Mouse (Mus musculus): ENCODE results near the gene Nid2. TPM values are rescaled to one million over a fixed set of nuclear protein-coding genes. Genes with fewer than 3 reads are reported as not detected.

Nid2 gene
- total and polyA plus RNA-seq, 3 experiments, result not detected

DNA sequence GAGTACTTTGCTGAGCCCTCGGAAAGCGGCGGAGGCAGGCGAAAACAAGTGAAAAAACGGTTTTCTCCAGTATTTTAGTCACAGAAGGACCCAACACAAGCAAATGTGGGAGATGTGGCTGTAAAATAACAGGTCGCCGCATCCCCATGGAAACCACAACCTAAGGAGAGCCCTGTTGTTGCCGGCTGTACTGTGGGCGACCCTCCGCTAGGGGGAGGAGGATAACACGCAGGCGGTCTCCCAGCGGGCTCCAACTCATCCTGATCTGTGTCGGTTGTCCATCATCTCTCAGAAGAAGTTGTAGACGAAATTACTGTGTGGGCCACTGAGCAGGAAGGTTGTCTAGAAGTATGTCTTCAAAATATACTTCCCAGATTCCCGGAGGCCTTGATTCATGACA lies 45.4 kb upstream of the Nid2 start:
- no peak overlapping the region for H3K9ac ChIP-seq (ENCODE audit: control insufficient read depth, low read depth, low read length, poor library complexity, severe bottlenecking)
- H3K79me2 ChIP-seq (ENCODE audit: control insufficient read depth, insufficient read depth, low read length, poor library complexity), result no peaks in the 10 kb centered on the region
- no peaks in the 10 kb centered on the region for H3K4me1 ChIP-seq (ENCODE audit: control insufficient read depth in 1 of 2, insufficient read depth in 2 of 2, low read length in 2 of 2)
- DNase-seq (ENCODE audit: low read depth, low spot score), result peak; percentile 5
- H3K9me3 ChIP-seq (replicated peaks; ENCODE audit: insufficient read depth, low read length), result no peaks in the 10 kb centered on the region
- no peak overlapping the region for H3K4me3 ChIP-seq (ENCODE audit: control insufficient read depth in 1 of 2, insufficient read depth in 1 of 2, low read depth in 2 of 2, low read length in 2 of 2)
- no peaks in the 10 kb centered on the region for H3K36me3 ChIP-seq (ENCODE audit: control insufficient read depth in 1 of 2, insufficient read depth in 2 of 2, low read length in 2 of 2)
- no peak overlapping the region for H3K27ac ChIP-seq (ENCODE audit: control insufficient read depth, low read depth, low read length)
- peaks cover 0 to 3% of the 10 kb centered on the region in 2 experiments; a peak in 1 of 4 replicates for H3K27me3 ChIP-seq (ENCODE audit: control insufficient read depth in 1 of 2, insufficient read depth in 2 of 2, low read length in 2 of 2)
- TF ChIP-seq GABPA (IDR thresholded peaks at IDR 0.05; ENCODE audit: low read depth, low read length) (no peak), CTCF (IDR thresholded peaks at IDR 0.05 in 2 of 3, conservative IDR thresholded peaks at IDR 0.05 in 1 of 3; ENCODE audit: control insufficient read depth in 1 of 3, insufficient read depth in 1 of 3, low read depth in 2 of 3, low read length in 3 of 3, poor library complexity in 1 of 3, severe bottlenecking in 1 of 3) (peak in 1 of 3 experiments; percentile 18; a peak in 2 of 6 replicates)

GRCm38 (mm10) chr14:19706454-19706853 lies 44.6 kb upstream of the Nid2 start:
- TF ChIP-seq MXI1 (IDR thresholded peaks at IDR 0.05; ENCODE audit: low read depth, low read length), result no peak
- no peak for TF ChIP-seq JUND (IDR thresholded peaks at IDR 0.05; ENCODE audit: low read depth, low read length)
- peak; percentile 76 to 91 (median 82) for TF ChIP-seq CTCF (IDR thresholded peaks at IDR 0.05 in 2 of 3, conservative IDR thresholded peaks at IDR 0.05 in 1 of 3; ENCODE audit: control insufficient read depth in 1 of 3, insufficient read depth in 1 of 3, low read depth in 2 of 3, low read length in 3 of 3, poor library complexity in 1 of 3, severe bottlenecking in 1 of 3)
- no peak for TF ChIP-seq E2F4 (IDR thresholded peaks at IDR 0.05; ENCODE audit: borderline replicate concordance, low read depth, low read length)
- TF ChIP-seq MAX (IDR thresholded peaks at IDR 0.05; ENCODE audit: low read length), result no peak
- TF ChIP-seq SMC3 (IDR thresholded peaks at IDR 0.05; ENCODE audit: low read depth, low read length), result peak; percentile 69
- no peak for TF ChIP-seq HCFC1 (IDR thresholded peaks at IDR 0.05; ENCODE audit: low read depth, low read length)
- TF ChIP-seq RAD21 (IDR thresholded peaks at IDR 0.05; ENCODE audit: low read depth, low read length), result peak; percentile 86
- TF ChIP-seq ZC3H11A (IDR thresholded peaks at IDR 0.05; ENCODE audit: low read depth, low read length), result peak; percentile 79
- TF ChIP-seq MAZ (IDR thresholded peaks at IDR 0.05; ENCODE audit: low read depth, low read length), result no peak
- TF ChIP-seq KAT2A (conservative IDR thresholded peaks at IDR 0.05; ENCODE audit: low read depth, low read length), result no peak
- no peak for TF ChIP-seq RCOR1 (IDR thresholded peaks at IDR 0.05; ENCODE audit: low read depth, low read length)
- no peak for TF ChIP-seq POLR2AphosphoS5 (IDR thresholded peaks at IDR 0.05; ENCODE audit: borderline replicate concordance, low read depth, low read length)
- TF ChIP-seq TCF12 (IDR thresholded peaks at IDR 0.05; ENCODE audit: low read depth, low read length), result no peak
- TF ChIP-seq EP300 (IDR thresholded peaks at IDR 0.05; ENCODE audit: low read depth in 1 of 2, low read length in 2 of 2), result no peak
- TF ChIP-seq USF2 (IDR thresholded peaks at IDR 0.05; ENCODE audit: borderline replicate concordance in 1 of 2, insufficient read depth in 1 of 2, low read depth in 1 of 2, low read length in 2 of 2), result no peak
- no peak for TF ChIP-seq POLR2A (IDR thresholded peaks at IDR 0.05; ENCODE audit: control insufficient read depth in 1 of 2, insufficient read depth in 1 of 2, low read depth in 1 of 2, low read length in 2 of 2, poor library complexity in 1 of 2)
- no peak for TF ChIP-seq CHD1 (IDR thresholded peaks at IDR 0.05; ENCODE audit: low read depth, low read length)

More at GRCm38 (mm10) chr14:19706454-19706853, 44.6 kb upstream of the Nid2 start:
- Histone ChIP-seq H3K4me3 (ENCODE audit: control insufficient read depth in 1 of 2, insufficient read depth in 1 of 2, low read depth in 2 of 2, low read length in 2 of 2) (no peak overlapping the region), H3K79me2 (ENCODE audit: control insufficient read depth, insufficient read depth, low read length, poor library complexity) (no peaks in the 10 kb centered on the region), H3K9ac (ENCODE audit: control insufficient read depth, low read depth, low read length, poor library complexity, severe bottlenecking) (no peak overlapping the region), H3K27ac (ENCODE audit: control insufficient read depth, low read depth, low read length) (no peak overlapping the region), H3K4me1 (ENCODE audit: control insufficient read depth in 1 of 2, insufficient read depth in 2 of 2, low read length in 2 of 2) (no peaks in the 10 kb centered on the region), H3K27me3 (ENCODE audit: control insufficient read depth in 1 of 2, insufficient read depth in 2 of 2, low read length in 2 of 2) (peaks cover 0 to 3% of the 10 kb centered on the region in 2 experiments; a peak in 1 of 4 replicates), H3K9me3 (replicated peaks; ENCODE audit: insufficient read depth, low read length) (no peaks in the 10 kb centered on the region), H3K36me3 (ENCODE audit: control insufficient read depth in 1 of 2, insufficient read depth in 2 of 2, low read length in 2 of 2) (no peaks in the 10 kb centered on the region)
- peak; percentile 64 for DNase-seq (ENCODE audit: low read depth, low spot score)

Data from MEL (cell line).